7 mouse cellular contexts compared by ENCODE assay signal in genomic region chr11:62789617-62789936, GRCm38 (mm10). TPM values are rescaled to one million over a fixed set of nuclear protein-coding genes. Genes with fewer than 3 reads are reported as not detected.
DNase-seq lines count a peak whose midpoint lies in the region; ATAC-seq and TF ChIP-seq lines count a peak whose summit lies in the region.

No protein-coding gene starts in this region.

- H3K9me3 ChIP-seq in lung, embryonic 14.5 days (ENCODE audit: low read depth, low read length) = no peaks in the 10 kb centered on the region
- H3K9me3 ChIP-seq in forebrain, embryonic 10.5 days = peaks cover 2% of the 10 kb centered on the region; the same call in 1 of the 2 replicates
- H3K9me3 ChIP-seq in limb, embryonic 10.5 days (replicated peaks) = no peaks in the 10 kb centered on the region
- H3K9me3 ChIP-seq in neural tube, embryonic 15.5 days (replicated peaks) = peaks cover 8% of the 10 kb centered on the region; the same call in 1 of the 2 replicates

- ATAC-seq in lung, embryonic 14.5 days (ENCODE audit: insufficient read depth) = no peak
- ATAC-seq in neural tube, embryonic 15.5 days (ENCODE audit: low FRiP score) = no peak

- no peak for DNase-seq in lung, embryonic 14.5 days
- no peak for DNase-seq in lung, postnatal 25 days (ENCODE audit: low spot score)
- DNase-seq in forebrain, embryonic 10.5 days (ENCODE audit: extremely low spot score, low spot score) = no peak
- no peak for DNase-seq in limb, embryonic 10.5 days (ENCODE audit: low spot score)
- no peak for DNase-seq in natural killer cell, adult 2 months (ENCODE audit: low spot score in 2 of 2)
- no peak for DNase-seq in gastrocnemius, postnatal 4 days (ENCODE audit: low spot score in 2 of 2)

- TF ChIP-seq CTCF in lung, embryonic 14.5 days (IDR thresholded peaks at IDR 0.05; ENCODE audit: low read depth) = no peak

- no peaks in the 10 kb centered on the region for H3K27me3 ChIP-seq in lung, embryonic 14.5 days (ENCODE audit: insufficient read depth, low read length)
- no peaks in the 10 kb centered on the region for H3K27me3 ChIP-seq in forebrain, embryonic 10.5 days (ENCODE audit: poor library complexity, severe bottlenecking)
- H3K27me3 ChIP-seq in limb, embryonic 10.5 days (ENCODE audit: low read depth, poor library complexity, severe bottlenecking) = no peaks in the 10 kb centered on the region
- H3K27me3 ChIP-seq in neural tube, embryonic 15.5 days (replicated peaks) = no peaks in the 10 kb centered on the region

- WGBS in lung, embryonic 14.5 days = 52% methylated on average over 3 of the region's 3 CpGs
- WGBS in forebrain, embryonic 10.5 days = 57% methylated on average over 3 of the region's 3 CpGs
- WGBS in limb, embryonic 10.5 days = 61% methylated on average over 3 of the region's 3 CpGs
- 51% methylated on average over 3 of the region's 3 CpGs for WGBS in neural tube, embryonic 15.5 days

- peaks cover 5% of the 10 kb centered on the region for H3K36me3 ChIP-seq in lung, embryonic 14.5 days (ENCODE audit: insufficient read depth)
- H3K36me3 ChIP-seq in forebrain, embryonic 10.5 days (replicated peaks) = peaks cover 34% of the 10 kb centered on the region
- H3K36me3 ChIP-seq in limb, embryonic 10.5 days = peaks cover 34% of the 10 kb centered on the region
- peaks cover 21% of the 10 kb centered on the region for H3K36me3 ChIP-seq in neural tube, embryonic 15.5 days

- H3K9ac ChIP-seq in lung, embryonic 14.5 days = peak overlapping the region; percentile 38
- peak overlapping the region; percentile 40; the same call in 1 of the 2 replicates for H3K9ac ChIP-seq in neural tube, embryonic 15.5 days (replicated peaks)

- no peak overlapping the region for H3K27ac ChIP-seq in lung, embryonic 14.5 days (ENCODE audit: low read depth)
- peak overlapping the region; percentile 92 for H3K27ac ChIP-seq in forebrain, embryonic 10.5 days
- peak overlapping the region; percentile 94 for H3K27ac ChIP-seq in limb, embryonic 10.5 days
- peak overlapping the region; percentile 83 for H3K27ac ChIP-seq in neural tube, embryonic 15.5 days (replicated peaks)

- peak overlapping the region; percentile 77 for H3K4me2 ChIP-seq in lung, embryonic 14.5 days
- H3K4me2 ChIP-seq in neural tube, embryonic 15.5 days = peak overlapping the region; percentile 67

- no peaks in the 10 kb centered on the region for H3K4me1 ChIP-seq in lung, embryonic 14.5 days (ENCODE audit: insufficient read depth)
- H3K4me1 ChIP-seq in forebrain, embryonic 10.5 days = peaks cover 16% of the 10 kb centered on the region
- peaks cover 12% of the 10 kb centered on the region for H3K4me1 ChIP-seq in limb, embryonic 10.5 days
- peaks cover 14% of the 10 kb centered on the region for H3K4me1 ChIP-seq in neural tube, embryonic 15.5 days

- H3K4me3 ChIP-seq in lung, embryonic 14.5 days (ENCODE audit: low read depth, low read length) = peak overlapping the region; percentile 55
- H3K4me3 ChIP-seq in forebrain, embryonic 10.5 days = peak overlapping the region; percentile 70
- H3K4me3 ChIP-seq in limb, embryonic 10.5 days = peak overlapping the region; percentile 74
- peak overlapping the region; percentile 49 for H3K4me3 ChIP-seq in neural tube, embryonic 15.5 days (replicated peaks)

RNA-seq across cellular contexts. Expression of gene Zfp286, which starts 0.3 kb away (rescaled TPM):
- polyA plus RNA-seq in lung, embryonic 14.5 days (2014; fragmentation: Nextera tagmentation; extraction: Ambion mirVana) = 17.3 and 21.3 TPM in 2 replicates
- 21.1 and 26.4 TPM in 2 replicates for polyA plus RNA-seq in forebrain, embryonic 10.5 days (2016; fragmentation: Nextera tagmentation; extraction: Ambion mirVana)
- 22.4 and 29.8 TPM in 2 replicates for polyA plus RNA-seq in limb, embryonic 10.5 days (2016; fragmentation: Nextera tagmentation; extraction: Ambion mirVana)
- polyA plus RNA-seq in neural tube, embryonic 15.5 days (2015; fragmentation: Nextera tagmentation; extraction: Ambion mirVana) = 25.0 and 25.3 TPM in 2 replicates
- total RNA-seq in gastrocnemius, postnatal 4 days (2021) = 1 to 10 TPM; 5.1 to 5.7 TPM

RNA-seq across cellular contexts. Expression of gene Trim16, which starts 30.5 kb away (rescaled TPM):
- polyA plus RNA-seq in lung, embryonic 14.5 days (2014; fragmentation: Nextera tagmentation; extraction: Ambion mirVana) = 18.0 and 20.4 TPM in 2 replicates
- 2.4 and 2.8 TPM in 2 replicates for polyA plus RNA-seq in forebrain, embryonic 10.5 days (2016; fragmentation: Nextera tagmentation; extraction: Ambion mirVana)
- 2.9 and 3.3 TPM in 2 replicates for polyA plus RNA-seq in limb, embryonic 10.5 days (2016; fragmentation: Nextera tagmentation; extraction: Ambion mirVana)
- 9.5 and 11.9 TPM in 2 replicates for polyA plus RNA-seq in neural tube, embryonic 15.5 days (2015; fragmentation: Nextera tagmentation; extraction: Ambion mirVana)
- 10 to 100 TPM; 24.1 to 28.3 TPM for total RNA-seq in gastrocnemius, postnatal 4 days (2021)

RNA-seq across cellular contexts. Expression of gene Gm10428, which starts 36.7 kb away (rescaled TPM):
- polyA plus RNA-seq in lung, embryonic 14.5 days (2014; fragmentation: Nextera tagmentation; extraction: Ambion mirVana) = not detected in 2 replicates
- not detected in 2 replicates for polyA plus RNA-seq in forebrain, embryonic 10.5 days (2016; fragmentation: Nextera tagmentation; extraction: Ambion mirVana)
- polyA plus RNA-seq in limb, embryonic 10.5 days (2016; fragmentation: Nextera tagmentation; extraction: Ambion mirVana) = not detected in 2 replicates
- not detected in 2 replicates for polyA plus RNA-seq in neural tube, embryonic 15.5 days (2015; fragmentation: Nextera tagmentation; extraction: Ambion mirVana)
- total RNA-seq in gastrocnemius, postnatal 4 days (2021) = not detected

RNA-seq across cellular contexts. Expression of gene Fbxw10, which starts 57.3 kb away (rescaled TPM):
- 0.24 and 0.30 TPM in 2 replicates for polyA plus RNA-seq in lung, embryonic 14.5 days (2014; fragmentation: Nextera tagmentation; extraction: Ambion mirVana)
- polyA plus RNA-seq in forebrain, embryonic 10.5 days (2016; fragmentation: Nextera tagmentation; extraction: Ambion mirVana) = 0.26 and 0.41 TPM in 2 replicates
- polyA plus RNA-seq in limb, embryonic 10.5 days (2016; fragmentation: Nextera tagmentation; extraction: Ambion mirVana) = 0.31 and 0.84 TPM in 2 replicates
- 0.19 and 0.55 TPM in 2 replicates for polyA plus RNA-seq in neural tube, embryonic 15.5 days (2015; fragmentation: Nextera tagmentation; extraction: Ambion mirVana)
- 1 to 10 TPM in 1 of 2 experiments, under 1 TPM in 1; 0.96 to 1.1 TPM for total RNA-seq in gastrocnemius, postnatal 4 days (2021)

RNA-seq across cellular contexts. Expression of gene Zfp287, which starts 57.9 kb away (rescaled TPM):
- 7.9 and 9.0 TPM in 2 replicates for polyA plus RNA-seq in lung, embryonic 14.5 days (2014; fragmentation: Nextera tagmentation; extraction: Ambion mirVana)
- 14.7 TPM in 2 replicates for polyA plus RNA-seq in forebrain, embryonic 10.5 days (2016; fragmentation: Nextera tagmentation; extraction: Ambion mirVana)
- polyA plus RNA-seq in limb, embryonic 10.5 days (2016; fragmentation: Nextera tagmentation; extraction: Ambion mirVana) = 11.8 and 15.7 TPM in 2 replicates
- polyA plus RNA-seq in neural tube, embryonic 15.5 days (2015; fragmentation: Nextera tagmentation; extraction: Ambion mirVana) = 16.5 and 18.0 TPM in 2 replicates
- 1 to 10 TPM; 3.6 to 4.7 TPM for total RNA-seq in gastrocnemius, postnatal 4 days (2021)
